Mouse (Mus musculus): ENCODE results near the gene Ros1. TPM values are rescaled to one million over a fixed set of nuclear protein-coding genes. Genes with fewer than 3 reads are reported as not detected.

Ros1 gene
- polyA plus RNA-seq, 2 experiments, result 0.01 TPM; not detected in 1

- Histone ChIP-seq H3K9ac (ENCODE audit: low read depth, low read length, severe bottlenecking) (no peak overlapping the region), H3K27ac (replicated peaks; ENCODE audit: low read depth, low read length) (no peak overlapping the region), H3K36me3 (ENCODE audit: control insufficient read depth, insufficient read depth, low read length) (no peaks in the 10 kb centered on the region), H3K4me2 (replicated peaks; ENCODE audit: low read depth, low read length, severe bottlenecking) (no peak overlapping the region), H3K27me3 (ENCODE audit: control insufficient read depth, insufficient read depth, low read length) (no peaks in the 10 kb centered on the region), H3K4me3 (replicated peaks; ENCODE audit: low read length) (no peak overlapping the region), H3K9me3 (ENCODE audit: control insufficient read depth, low read length) (no peaks in the 10 kb centered on the region), H3K4me1 (ENCODE audit: control insufficient read depth, insufficient read depth, low read length) (no peaks in the 10 kb centered on the region)
- DNase-seq (ENCODE audit: low spot score), result peak; percentile 56
- no peak for TF ChIP-seq POLR2A (IDR thresholded peaks at IDR 0.05; ENCODE audit: borderline replicate concordance, extremely low read depth, insufficient read depth, insufficient read length)
- no peak for ATAC-seq (ENCODE audit: low FRiP score, low read depth)
- WGBS, result 22% methylated on average over 7 of the region's 7 CpGs
Measured at GRCm38 (mm10) chr10:52216797-52217563, 21.9 kb upstream of the Ros1 start.

DNA sequence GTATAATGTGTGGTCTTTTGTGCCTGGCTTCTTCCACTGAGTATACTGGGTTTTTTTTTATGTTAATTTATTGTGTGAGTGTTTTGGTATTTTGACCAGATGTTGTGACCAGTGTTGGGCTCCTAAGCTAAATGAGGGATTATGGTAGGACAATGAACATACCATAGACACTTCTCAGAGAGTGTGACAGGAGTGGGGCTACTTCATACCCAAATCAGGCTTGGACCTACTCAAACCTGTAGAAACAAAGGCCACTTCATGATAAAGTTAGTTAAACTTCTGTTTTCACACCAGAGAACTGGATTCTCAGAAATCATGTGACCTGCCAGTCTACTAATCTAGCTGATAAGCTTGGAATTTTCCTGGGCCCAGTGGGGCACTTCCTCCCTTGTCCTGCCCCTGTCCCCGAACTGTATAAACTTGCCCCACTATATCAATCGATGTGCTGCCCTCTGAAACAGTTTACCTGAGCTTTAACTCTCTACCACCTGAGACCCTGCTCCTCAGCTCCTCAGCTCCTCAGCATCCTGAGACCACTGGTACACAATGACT lies 20.3 kb upstream of the Ros1 start:
- no peak for DNase-seq (ENCODE audit: low spot score)
- no peak for TF ChIP-seq POLR2A (IDR thresholded peaks at IDR 0.05; ENCODE audit: borderline replicate concordance, extremely low read depth, insufficient read depth, insufficient read length)
- Histone ChIP-seq H3K27me3 (ENCODE audit: control insufficient read depth, insufficient read depth, low read length) (no peaks in the 10 kb centered on the region), H3K36me3 (ENCODE audit: control insufficient read depth, insufficient read depth, low read length) (no peaks in the 10 kb centered on the region), H3K4me2 (replicated peaks; ENCODE audit: low read depth, low read length, severe bottlenecking) (no peak overlapping the region), H3K27ac (replicated peaks; ENCODE audit: low read depth, low read length) (no peak overlapping the region), H3K9me3 (ENCODE audit: control insufficient read depth, low read length) (no peaks in the 10 kb centered on the region), H3K9ac (ENCODE audit: low read depth, low read length, severe bottlenecking) (no peak overlapping the region), H3K4me1 (ENCODE audit: control insufficient read depth, insufficient read depth, low read length) (no peaks in the 10 kb centered on the region), H3K4me3 (replicated peaks; ENCODE audit: low read length) (no peak overlapping the region)
- 57% methylated on average over 2 of the region's 2 CpGs for WGBS
- ATAC-seq (ENCODE audit: low FRiP score, low read depth), result no peak

DNA sequence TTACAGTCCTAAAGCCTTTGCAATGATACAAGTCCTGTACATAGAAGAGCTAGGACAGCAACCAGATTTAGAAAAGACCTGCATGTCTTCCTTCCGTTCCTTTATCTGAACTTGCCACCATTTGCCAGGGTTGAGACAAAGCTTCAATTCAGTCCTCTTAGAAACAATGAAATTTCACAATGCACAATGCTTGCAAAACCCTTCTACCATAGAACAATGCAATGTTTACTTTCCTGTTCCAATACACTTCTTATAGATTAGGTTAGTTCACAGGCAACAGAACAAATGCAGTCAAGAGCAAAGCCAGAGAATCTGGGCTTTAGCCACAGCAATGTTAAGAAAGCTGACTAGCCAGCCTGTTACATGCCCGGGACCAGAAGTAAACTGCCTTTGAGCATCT lies 9.0 kb upstream of the Ros1 start:
- Histone ChIP-seq H3K9me3 (ENCODE audit: control insufficient read depth, low read length) (no peaks in the 10 kb centered on the region), H3K27me3 (ENCODE audit: control insufficient read depth, insufficient read depth, low read length) (no peaks in the 10 kb centered on the region), H3K4me1 (ENCODE audit: control insufficient read depth, insufficient read depth, low read length) (no peaks in the 10 kb centered on the region), H3K4me3 (replicated peaks; ENCODE audit: low read length) (no peak overlapping the region), H3K36me3 (ENCODE audit: control insufficient read depth, insufficient read depth, low read length) (no peaks in the 10 kb centered on the region), H3K27ac (replicated peaks; ENCODE audit: low read depth, low read length) (no peak overlapping the region), H3K4me2 (replicated peaks; ENCODE audit: low read depth, low read length, severe bottlenecking) (no peak overlapping the region), H3K9ac (ENCODE audit: low read depth, low read length, severe bottlenecking) (no peak overlapping the region)
- no peak for ATAC-seq (ENCODE audit: low FRiP score, low read depth)
- no peak for TF ChIP-seq POLR2A (IDR thresholded peaks at IDR 0.05; ENCODE audit: borderline replicate concordance, extremely low read depth, insufficient read depth, insufficient read length)
- DNase-seq (ENCODE audit: low spot score), result no peak
- WGBS, result 82% methylated on average over 2 of the region's 2 CpGs

GRCm38 (mm10) chr10:52185900-52186299 lies 9.1 kb downstream of the Ros1 start:
- Histone ChIP-seq H3K9me3 (ENCODE audit: control insufficient read depth, low read length) (no peaks in the 10 kb centered on the region), H3K27ac (replicated peaks; ENCODE audit: low read depth, low read length) (no peak overlapping the region), H3K36me3 (ENCODE audit: control insufficient read depth, insufficient read depth, low read length) (no peaks in the 10 kb centered on the region), H3K27me3 (ENCODE audit: control insufficient read depth, insufficient read depth, low read length) (no peaks in the 10 kb centered on the region), H3K9ac (ENCODE audit: low read depth, low read length, severe bottlenecking) (no peak overlapping the region), H3K4me2 (replicated peaks; ENCODE audit: low read depth, low read length, severe bottlenecking) (no peak overlapping the region), H3K4me1 (ENCODE audit: control insufficient read depth, insufficient read depth, low read length) (no peaks in the 10 kb centered on the region), H3K4me3 (replicated peaks; ENCODE audit: low read length) (no peak overlapping the region)
- WGBS, result 71% methylated on average over 4 of the region's 4 CpGs
- no peak for DNase-seq (ENCODE audit: low spot score)
- ATAC-seq (ENCODE audit: low FRiP score, low read depth), result no peak
- no peak for TF ChIP-seq POLR2A (IDR thresholded peaks at IDR 0.05; ENCODE audit: borderline replicate concordance, extremely low read depth, insufficient read depth, insufficient read length)

- Histone ChIP-seq H3K4me1 (ENCODE audit: control insufficient read depth, insufficient read depth, low read length) (no peaks in the 10 kb centered on the region), H3K27me3 (ENCODE audit: control insufficient read depth, insufficient read depth, low read length) (no peaks in the 10 kb centered on the region), H3K4me2 (replicated peaks; ENCODE audit: low read depth, low read length, severe bottlenecking) (no peak overlapping the region), H3K27ac (replicated peaks; ENCODE audit: low read depth, low read length) (no peak overlapping the region), H3K9me3 (ENCODE audit: control insufficient read depth, low read length) (no peaks in the 10 kb centered on the region), H3K4me3 (replicated peaks; ENCODE audit: low read length) (no peak overlapping the region), H3K36me3 (ENCODE audit: control insufficient read depth, insufficient read depth, low read length) (no peaks in the 10 kb centered on the region), H3K9ac (ENCODE audit: low read depth, low read length, severe bottlenecking) (no peak overlapping the region)
- DNase-seq (ENCODE audit: low spot score) (no peak), ATAC-seq (ENCODE audit: low FRiP score, low read depth) (no peak)
- TF ChIP-seq POLR2A (IDR thresholded peaks at IDR 0.05; ENCODE audit: borderline replicate concordance, extremely low read depth, insufficient read depth, insufficient read length), result no peak
- WGBS, result 81% methylated on average over 3 of the region's 3 CpGs
Measured at GRCm38 (mm10) chr10:52182878-52183277, 12.2 kb downstream of the Ros1 start.

Measured in limb, embryonic 14.5 days (tissue).